Mouse (Mus musculus) layer of hippocampus, adult 9-10 months (tissue): Measurements from ENCODE around the gene Ascl4.

ENCODE experiments used
- DNase-seq: peaks from one replicate; pipeline ENCODE4 v3.0.0; 2022; ENCODE audit warnings: low spot score

The Ascl4 gene

DNA sequence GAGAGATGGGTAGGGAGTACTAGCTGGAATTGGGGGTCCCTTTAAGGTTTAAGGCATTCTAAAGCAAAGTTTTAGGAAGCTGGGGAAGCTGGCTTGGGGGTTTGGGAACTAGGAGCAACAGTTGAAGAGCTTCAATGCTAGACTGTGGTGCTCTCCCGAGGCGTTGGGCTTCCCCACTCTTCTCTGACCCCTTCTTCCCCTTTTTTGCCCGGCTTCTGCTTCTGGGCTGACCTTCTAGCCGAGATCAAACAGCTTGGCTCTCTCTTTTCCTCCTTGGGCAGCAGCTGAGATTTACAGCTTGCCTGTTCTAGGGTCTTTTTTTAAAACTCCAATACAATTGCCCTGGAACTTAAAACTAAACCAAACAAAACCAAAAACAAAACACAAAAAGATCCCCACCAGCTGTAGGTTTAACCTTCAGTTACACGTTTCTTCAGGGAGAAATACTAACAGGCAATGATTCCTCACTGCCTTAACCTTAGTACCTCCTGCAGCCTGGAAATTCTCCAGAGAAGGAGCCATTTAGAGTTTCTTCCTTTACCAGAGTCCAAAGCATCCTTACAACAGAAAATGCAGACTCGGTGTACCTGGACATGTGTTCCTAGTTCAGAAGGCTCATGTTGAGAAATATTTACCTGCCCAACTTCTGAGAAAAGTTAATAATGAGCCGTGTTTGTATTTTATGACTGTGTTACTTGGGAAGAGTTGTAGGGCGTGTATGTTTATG is 42.6 kb downstream of the Ascl4 start:
- DNase-seq, result no peak

GRCm38 (mm10) chr10:85971826-85972225 is 44.3 kb downstream of the Ascl4 start:
- no peak for DNase-seq

DNA sequence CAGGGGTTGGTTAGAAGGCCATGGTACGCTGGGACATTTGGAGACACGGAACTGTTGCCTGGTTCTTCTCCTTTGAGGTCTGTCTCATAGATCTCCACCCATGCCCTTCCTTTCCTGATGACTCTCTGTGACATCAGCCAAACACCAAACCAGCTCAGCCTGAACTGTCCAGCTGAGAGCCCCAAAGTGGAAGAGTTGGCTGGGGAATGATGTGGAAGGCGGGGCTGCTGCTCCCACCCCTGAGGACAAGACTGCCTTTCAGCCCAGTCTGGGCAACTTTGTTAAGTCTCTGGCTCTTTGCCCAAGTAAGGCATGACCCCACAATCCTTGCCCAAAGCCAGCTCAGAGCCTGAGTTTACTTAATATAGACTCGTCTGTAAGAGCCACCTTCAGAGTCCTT is 45.4 kb downstream of the Ascl4 start:
- DNase-seq, result no peak

DNA sequence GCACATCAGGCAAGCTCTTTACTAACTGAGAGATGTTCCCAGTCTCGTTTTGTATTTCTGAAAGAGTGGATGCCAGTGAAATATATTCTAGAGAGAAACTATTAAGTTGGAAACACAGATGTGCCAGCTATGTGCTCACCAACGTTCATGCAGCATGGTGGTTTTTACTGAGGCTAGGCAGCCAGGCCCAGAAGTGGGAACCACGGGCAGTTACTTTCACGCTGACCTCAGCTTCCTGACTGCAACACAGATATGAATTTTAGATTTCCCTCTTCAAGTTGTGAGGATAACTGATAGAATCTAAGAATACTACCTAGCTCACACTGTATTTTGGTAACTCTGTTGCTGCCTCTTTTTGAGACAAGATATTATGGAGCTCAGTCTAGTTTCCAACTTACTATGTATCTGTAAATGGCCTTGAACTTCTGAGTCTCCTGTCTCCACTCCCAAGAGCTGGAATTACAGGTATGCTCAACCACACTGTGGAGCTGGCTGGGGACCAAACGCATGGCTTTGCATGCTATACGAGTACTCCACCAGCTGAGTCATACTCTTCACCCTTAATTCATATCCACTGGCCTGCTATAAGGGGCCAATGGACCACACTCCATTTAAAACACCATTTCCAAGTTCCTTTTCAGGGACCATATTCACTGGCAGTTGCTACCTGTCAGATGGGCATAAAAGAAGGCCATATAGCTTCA is 62.1 kb downstream of the Ascl4 start:
- no peak for DNase-seq

- no peak for DNase-seq
These were observed 64.9 kb downstream of the Ascl4 start for GRCm38 (mm10) chr10:85992412-85992811.

DNA sequence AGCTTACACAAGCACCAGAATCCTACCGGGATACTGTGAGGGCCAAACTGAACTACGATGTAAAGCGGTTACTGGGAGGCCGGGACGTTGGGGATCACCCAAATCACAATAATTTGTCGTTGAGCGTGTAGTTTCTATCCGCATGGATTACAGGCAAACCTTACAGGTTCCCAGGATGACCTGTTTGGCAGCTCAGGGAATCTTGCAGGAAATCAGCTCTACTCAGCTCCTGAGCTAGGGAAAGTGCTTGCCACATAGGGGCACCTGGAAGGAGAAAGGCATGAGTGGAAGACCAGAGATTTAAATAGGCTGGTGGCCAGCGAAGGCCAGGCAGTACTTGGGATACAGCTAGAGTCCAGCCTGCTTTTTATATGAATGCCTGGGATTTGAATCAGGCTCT is 66.4 kb downstream of the Ascl4 start:
- no peak for DNase-seq

DNA sequence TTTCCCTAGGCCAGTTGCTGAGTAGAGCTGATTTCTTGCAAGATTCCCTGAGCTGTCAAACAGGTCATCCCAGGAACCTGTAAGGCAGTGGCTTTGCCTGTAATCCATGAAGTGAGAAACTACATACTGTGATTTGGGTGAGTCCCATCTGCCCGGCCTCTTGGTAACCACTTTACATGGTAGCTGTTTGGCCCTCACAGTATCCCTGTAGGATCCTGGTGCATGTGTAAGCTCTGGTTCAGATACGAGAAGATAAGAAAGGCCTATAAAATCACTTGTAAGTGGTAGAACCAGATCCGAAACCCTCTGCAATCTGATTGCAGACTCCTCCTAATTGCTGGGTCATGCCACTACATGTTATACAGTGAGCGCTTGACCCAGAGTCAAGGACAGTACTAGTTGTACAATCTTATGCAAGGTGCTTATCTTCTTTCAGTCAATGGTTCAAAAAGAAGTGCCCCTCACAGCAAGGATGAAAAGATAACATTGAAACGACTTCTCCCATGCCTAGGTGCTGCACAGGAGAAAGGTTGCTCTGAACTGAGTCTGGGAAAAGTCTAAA is 67.1 kb downstream of the Ascl4 start:
- no peak for DNase-seq
